Mouse (Mus musculus): ENCODE measurements around the gene C1galt1. TPM values are rescaled to one million over a fixed set of nuclear protein-coding genes. Genes with fewer than 3 reads are reported as not detected.

The C1galt1 gene
- total RNA-seq, 2 experiments from 2014 or later: 9.2 to 9.5 TPM

DNA sequence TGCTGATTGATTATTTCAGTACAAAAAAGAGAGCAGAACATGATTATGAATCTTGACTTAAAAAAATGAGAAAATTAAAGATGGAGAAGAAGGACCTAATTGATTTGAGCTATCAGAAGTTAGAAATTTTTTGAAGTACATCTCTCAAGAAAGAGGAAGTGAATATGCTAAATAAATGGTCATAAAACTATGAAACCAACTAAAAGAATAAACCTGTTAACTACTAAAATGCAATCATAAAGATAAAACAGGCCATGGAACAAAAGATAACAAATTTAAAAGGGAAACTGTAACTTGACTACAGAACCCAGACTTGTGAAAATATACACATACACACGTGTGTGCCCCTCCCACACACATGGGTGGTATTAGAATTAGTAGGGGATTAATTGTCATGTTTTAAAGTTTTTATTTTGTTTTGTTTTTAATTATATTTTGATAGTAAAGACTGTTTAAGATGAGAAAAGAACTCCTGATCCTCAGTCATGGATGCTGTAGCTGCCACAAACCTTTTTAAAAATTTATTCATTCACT lies 37.0 kb downstream of the C1galt1 start:
- no peak for DNase-seq (ENCODE audit: low spot score in 2 of 2)
- Histone ChIP-seq H3K27ac (no peak overlapping the region), H3K4me3 (no peak overlapping the region)
- no peak for TF ChIP-seq CTCF (conservative IDR thresholded peaks at IDR 0.05)

DNA sequence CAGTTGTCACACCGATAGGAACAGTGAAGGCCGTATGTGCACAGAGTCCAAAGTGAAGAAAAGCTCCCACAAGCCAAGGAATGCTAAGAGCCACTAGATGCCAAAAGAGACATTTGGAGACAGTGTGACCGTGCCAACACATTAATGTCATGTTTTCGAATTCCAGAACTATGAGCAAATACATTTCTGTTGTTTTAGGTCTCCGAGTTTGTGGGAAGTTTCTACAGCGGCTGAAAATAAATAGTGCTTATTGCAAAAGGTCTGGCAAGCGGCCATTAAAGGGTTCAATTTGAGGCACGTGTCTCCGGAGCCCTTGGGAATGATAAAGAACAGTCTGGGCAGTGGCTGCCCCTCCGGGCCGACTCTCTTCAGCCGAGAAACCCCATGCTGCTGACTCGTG lies 37.9 kb downstream of the C1galt1 start:
- no peak overlapping the region for H3K4me3 ChIP-seq

DNA sequence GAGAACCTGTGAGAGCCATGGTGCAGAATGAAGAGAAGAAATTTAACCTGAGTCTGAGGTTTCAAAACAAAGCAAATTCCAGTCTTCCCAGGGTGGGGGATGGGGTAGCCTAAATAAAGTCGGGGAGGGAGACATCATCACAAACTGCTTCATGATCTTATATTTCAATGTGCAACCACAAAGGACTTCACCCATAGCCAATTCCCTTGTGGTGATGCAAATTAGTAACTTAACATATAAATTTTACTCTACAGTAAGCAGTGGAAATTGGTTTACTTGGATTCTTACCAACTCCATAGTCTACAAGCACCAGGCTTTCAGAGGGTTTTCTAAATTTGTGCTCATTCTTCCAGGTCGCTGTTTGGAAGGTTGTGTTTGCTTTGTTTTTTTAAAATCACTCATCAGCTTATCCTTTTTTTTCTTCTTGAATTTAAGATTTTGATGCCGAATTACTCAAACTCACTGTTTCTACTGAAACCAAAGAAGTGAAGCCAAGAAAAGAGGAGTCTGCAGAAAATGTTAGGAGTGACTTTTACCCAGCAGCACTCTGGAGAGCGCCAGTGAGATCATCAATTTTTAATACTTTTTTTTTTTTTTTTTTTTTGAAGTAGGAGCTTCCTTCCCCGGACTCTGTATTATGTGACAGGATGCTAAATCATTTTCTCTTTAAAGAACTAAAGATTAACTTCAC lies 41.5 kb downstream of the C1galt1 start:
- no peak overlapping the region for H3K4me3 ChIP-seq
- DNase-seq (ENCODE audit: low spot score in 2 of 2): no peak
- H3K27ac ChIP-seq: no peak overlapping the region
- TF ChIP-seq CTCF (conservative IDR thresholded peaks at IDR 0.05): no peak

More for the DNA sequence above, 37.9 kb downstream of the C1galt1 start:
- no peak overlapping the region for H3K27ac ChIP-seq
- no peak for TF ChIP-seq CTCF (conservative IDR thresholded peaks at IDR 0.05)
- no peak for DNase-seq (ENCODE audit: low spot score in 2 of 2)

DNA sequence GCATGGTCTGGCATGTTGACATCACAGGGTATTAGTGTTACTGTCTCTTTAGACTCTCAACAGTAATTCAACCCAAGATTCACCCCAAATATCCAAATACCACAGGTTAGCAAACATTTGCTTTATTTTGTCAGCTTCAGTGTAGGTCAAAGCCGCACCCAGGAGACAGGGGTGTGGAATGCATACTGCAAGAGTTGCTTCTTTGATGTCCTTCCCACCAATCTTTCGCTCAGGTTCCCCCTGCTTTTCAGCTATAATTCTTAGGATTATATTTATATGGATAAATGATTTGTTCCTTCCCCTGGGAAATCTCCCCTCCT lies 42.0 kb downstream of the C1galt1 start:
- TF ChIP-seq CTCF (conservative IDR thresholded peaks at IDR 0.05): no peak
- no peak overlapping the region for H3K27ac ChIP-seq
- no peak for DNase-seq (ENCODE audit: low spot score in 2 of 2)
- H3K4me3 ChIP-seq: no peak overlapping the region

DNA sequence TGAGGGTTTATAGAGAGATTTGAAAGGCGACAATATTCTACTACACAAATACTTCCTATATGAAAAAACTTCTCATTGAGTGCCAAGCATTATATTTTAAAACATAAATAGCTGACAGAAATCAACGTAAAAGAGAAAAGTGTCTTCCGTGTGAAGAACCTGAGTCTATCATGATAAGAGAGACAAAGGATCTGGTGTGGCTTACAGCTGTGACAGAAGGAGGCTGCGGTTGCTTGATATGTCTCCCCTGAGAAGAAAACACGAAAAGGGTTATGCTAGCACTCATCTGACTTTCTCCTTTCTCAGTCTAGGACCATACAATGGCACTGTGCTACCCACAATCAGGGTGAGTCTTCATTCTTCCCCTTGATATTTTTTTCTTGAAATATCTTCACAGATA lies 51.7 kb downstream of the C1galt1 start:
- Histone ChIP-seq H3K4me3 (no peak overlapping the region), H3K27ac (no peak overlapping the region)
- no peak for TF ChIP-seq CTCF (conservative IDR thresholded peaks at IDR 0.05)
- no peak for DNase-seq (ENCODE audit: low spot score in 2 of 2)

DNA sequence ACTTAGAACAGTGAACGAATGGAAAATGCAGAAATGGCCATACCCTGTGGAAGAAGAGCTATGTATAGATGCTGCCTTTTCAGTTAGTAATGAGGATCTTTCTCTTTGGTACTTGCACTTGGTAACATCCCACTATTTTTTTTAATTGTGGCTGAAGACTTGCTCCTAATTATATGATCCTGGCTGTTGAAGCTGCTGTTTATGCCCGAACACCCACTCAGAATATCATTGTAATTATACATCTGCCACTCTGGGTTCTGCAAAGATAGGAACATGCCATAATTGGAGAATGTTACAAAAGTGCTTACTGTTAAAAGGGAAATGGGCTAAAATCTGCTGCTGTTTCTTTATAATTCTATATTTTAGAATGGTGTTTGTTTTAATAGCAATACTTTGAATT lies 67.4 kb downstream of the C1galt1 start:
- DNase-seq (ENCODE audit: low spot score in 2 of 2): peak in 1 of 2 experiments; percentile 37
- Histone ChIP-seq H3K4me3 (no peak overlapping the region), H3K27ac (no peak overlapping the region)
- TF ChIP-seq CTCF (conservative IDR thresholded peaks at IDR 0.05): no peak

Other genes starting within 250 kb of the C1galt1 start
- gene Asns, start 151.6 kb upstream of the C1galt1 start, total RNA-seq (2021): 10 to 100 TPM; 98.4 to 99.9 TPM